Mouse (Mus musculus) neural tube, embryonic 15.5 days (tissue): Measurements from ENCODE around the gene Celsr1. TPM values are rescaled to one million over a fixed set of nuclear protein-coding genes. Genes with fewer than 3 reads are reported as not detected.

ENCODE experiments used
- ATAC-seq: fragments of 200-750 bp; cut with Nextera tagmentation; 2 replicates; pipeline ENCODE4 v1.8.0; 2017; ENCODE audit warnings: mild to moderate bottlenecking, moderate TSS enrichment, moderate library complexity; ENCODE audit not compliant: low FRiP score
- H3K27ac ChIP-seq: fragments of 300-500 bp; sonication (generic); replicated peaks from 2 replicates; pipeline ENCODE4 v1.5.1; 2015; ENCODE audit warnings: mild to moderate bottlenecking, inconsistent platforms
- H3K27me3 ChIP-seq: fragments of 300-500 bp; sonication (generic); replicated peaks from 2 replicates; pipeline ENCODE4 v1.6.1; 2015; ENCODE audit warnings: inconsistent platforms
- H3K36me3 ChIP-seq: fragments of 300-500 bp; sonication (generic); 2 replicates; pipeline ENCODE4 v1.6.1; 2015; ENCODE audit warnings: inconsistent platforms
- H3K4me1 ChIP-seq: fragments of 300-500 bp; sonication (generic); 2 replicates; pipeline ENCODE4 v1.6.1; 2015; ENCODE audit warnings: inconsistent platforms
- H3K4me2 ChIP-seq: fragments of 300-500 bp; sonication (generic); 2 replicates; pipeline ENCODE4 v1.6.1; 2015; ENCODE audit warnings: inconsistent platforms, mild to moderate bottlenecking, moderate library complexity
- H3K4me3 ChIP-seq: fragments of 300-500 bp; sonication (generic); replicated peaks from 2 replicates; pipeline ENCODE4 v1.5.1; 2015; ENCODE audit warnings: mild to moderate bottlenecking, inconsistent platforms
- H3K9ac ChIP-seq: fragments of 300-500 bp; sonication (generic); replicated peaks from 2 replicates; pipeline ENCODE4 v1.6.1; 2015; ENCODE audit warnings: mild to moderate bottlenecking, inconsistent platforms
- H3K9me3 ChIP-seq: fragments of 300-500 bp; sonication (generic); replicated peaks from 2 replicates; pipeline ENCODE4 v1.6.1; 2016; ENCODE audit warnings: inconsistent platforms
- WGBS: fragments of 180-500 bp; shearing (Covaris S2); methylation state at CpG from one replicate; pipeline ENCODE4 v1.1.7; 2015; ENCODE audit warnings: mixed read lengths; 5-methylcytosine and 5-hydroxymethylcytosine counted together
- polyA plus RNA-seq: library from polyadenylated mRNA; unstranded; fragments of >200 nt; fragmentation: Nextera tagmentation; extraction: Ambion mirVana; gene quantifications from 2 replicates; pipeline ENCODE4 v1.2.1, GENCODE M21; 2015

Gene Celsr1
- 0.88 and 1.4 TPM in 2 replicates for polyA plus RNA-seq

GRCm38 (mm10) chr15:86033191-86033841 is at the start of gene Celsr1:
Gene Celsr1 (minus strand): TSS chr15:86033777.
- Histone ChIP-seq H3K27me3 (peaks cover 38% of the 10 kb centered on the region), H3K4me2 (peak within 1 kb of the TSS; percentile 90), H3K27ac (peak within 1 kb of the TSS; percentile 54), H3K36me3 (no peaks in the 10 kb centered on the region), H3K4me1 (peaks cover 22% of the 10 kb centered on the region), H3K9ac (peak within 1 kb of the TSS; percentile 37), H3K9me3 (no peaks in the 10 kb centered on the region), H3K4me3 (peak within 1 kb of the TSS; percentile 49)
- under 1% methylated on average over 76 of the region's 80 CpGs for WGBS
- 0 out of 2 replicates have a peak, but pooled peaks have one; percentile 26 for ATAC-seq

- Histone ChIP-seq H3K4me3 (no peak overlapping the region), H3K9ac (no peak overlapping the region), H3K27ac (0 out of 2 replicates have a peak overlapping the region, but pooled peaks have one; percentile 9), H3K4me2 (no peak overlapping the region), H3K9me3 (no peaks in the 10 kb centered on the region), H3K4me1 (peaks cover 88% of the 10 kb centered on the region), H3K36me3 (no peaks in the 10 kb centered on the region), H3K27me3 (no peaks in the 10 kb centered on the region)
- ATAC-seq, result no peak
- WGBS, result 49% methylated on average over 6 of the region's 6 CpGs
Measured at GRCm38 (mm10) chr15:86083261-86083741, 49.7 kb upstream of the Celsr1 start.

- no peak overlapping the region for H3K27ac ChIP-seq
- H3K4me2 ChIP-seq, result no peak overlapping the region
- WGBS, result 76% methylated on average over 11 of the region's 11 CpGs
- ATAC-seq, result no peak
- no peaks in the 10 kb centered on the region for H3K27me3 ChIP-seq
- no peak overlapping the region for H3K9ac ChIP-seq
- peaks cover 82% of the 10 kb centered on the region for H3K4me1 ChIP-seq
- H3K4me3 ChIP-seq, result no peak overlapping the region
- H3K9me3 ChIP-seq, result no peaks in the 10 kb centered on the region
- no peaks in the 10 kb centered on the region for H3K36me3 ChIP-seq
Measured at GRCm38 (mm10) chr15:86082551-86082961, 49.0 kb upstream of the Celsr1 start.

- Histone ChIP-seq H3K27ac (no peak overlapping the region), H3K4me1 (peaks cover 76% of the 10 kb centered on the region), H3K4me3 (no peak overlapping the region), H3K9ac (no peak overlapping the region), H3K9me3 (no peaks in the 10 kb centered on the region), H3K27me3 (no peaks in the 10 kb centered on the region), H3K4me2 (no peak overlapping the region), H3K36me3 (no peaks in the 10 kb centered on the region)
- WGBS, result 55% methylated on average over 12 of the region's 12 CpGs
- no peak for ATAC-seq
Measured at GRCm38 (mm10) chr15:86081654-86082053, 48.1 kb upstream of the Celsr1 start.

- Histone ChIP-seq H3K27me3 (no peaks in the 10 kb centered on the region), H3K9me3 (no peaks in the 10 kb centered on the region), H3K4me3 (no peak overlapping the region), H3K4me2 (no peak overlapping the region), H3K9ac (no peak overlapping the region), H3K36me3 (no peaks in the 10 kb centered on the region), H3K4me1 (peaks cover 67% of the 10 kb centered on the region), H3K27ac (no peak overlapping the region)
- WGBS, result 89% methylated on average over 1 of the region's 1 CpGs
- ATAC-seq, result no peak
Measured at GRCm38 (mm10) chr15:86080408-86080807, 46.8 kb upstream of the Celsr1 start.

GRCm38 (mm10) chr15:86079876-86080275 is 46.3 kb upstream of the Celsr1 start:
- 80% methylated on average over 4 of the region's 4 CpGs for WGBS
- no peak overlapping the region for H3K27ac ChIP-seq
- no peaks in the 10 kb centered on the region for H3K36me3 ChIP-seq
- H3K9ac ChIP-seq, result no peak overlapping the region
- H3K4me2 ChIP-seq, result no peak overlapping the region
- H3K4me3 ChIP-seq, result no peak overlapping the region
- peaks cover 62% of the 10 kb centered on the region for H3K4me1 ChIP-seq
- H3K9me3 ChIP-seq, result no peaks in the 10 kb centered on the region
- no peak for ATAC-seq
- no peaks in the 10 kb centered on the region for H3K27me3 ChIP-seq

GRCm38 (mm10) chr15:86079467-86079866 is 45.9 kb upstream of the Celsr1 start:
- 85% methylated on average over 5 of the region's 5 CpGs for WGBS

GRCm38 (mm10) chr15:86078481-86079216 is 45.1 kb upstream of the Celsr1 start:
- no peak for ATAC-seq
- Histone ChIP-seq H3K9me3 (no peaks in the 10 kb centered on the region), H3K4me1 (peaks cover 49% of the 10 kb centered on the region), H3K36me3 (no peaks in the 10 kb centered on the region), H3K27ac (no peak overlapping the region), H3K4me2 (no peak overlapping the region), H3K9ac (no peak overlapping the region), H3K27me3 (no peaks in the 10 kb centered on the region), H3K4me3 (no peak overlapping the region)
- WGBS, result 76% methylated on average over 18 of the region's 18 CpGs

More at GRCm38 (mm10) chr15:86079467-86079866, 45.9 kb upstream of the Celsr1 start:
- Histone ChIP-seq H3K4me2 (no peak overlapping the region), H3K4me3 (no peak overlapping the region), H3K4me1 (peaks cover 57% of the 10 kb centered on the region), H3K27ac (no peak overlapping the region), H3K27me3 (no peaks in the 10 kb centered on the region), H3K9me3 (no peaks in the 10 kb centered on the region), H3K36me3 (no peaks in the 10 kb centered on the region), H3K9ac (no peak overlapping the region)
- no peak for ATAC-seq

GRCm38 (mm10) chr15:86077934-86078333 is 44.4 kb upstream of the Celsr1 start:
- Histone ChIP-seq H3K27ac (no peak overlapping the region), H3K4me3 (no peak overlapping the region), H3K4me2 (no peak overlapping the region), H3K27me3 (no peaks in the 10 kb centered on the region), H3K36me3 (no peaks in the 10 kb centered on the region), H3K4me1 (peaks cover 42% of the 10 kb centered on the region), H3K9me3 (no peaks in the 10 kb centered on the region), H3K9ac (no peak overlapping the region)
- no peak for ATAC-seq
- WGBS, result 86% methylated on average over 5 of the region's 5 CpGs

GRCm38 (mm10) chr15:86076378-86076777 is 42.8 kb upstream of the Celsr1 start:
- no peak overlapping the region for H3K9ac ChIP-seq
- H3K27me3 ChIP-seq, result no peaks in the 10 kb centered on the region
- no peaks in the 10 kb centered on the region for H3K36me3 ChIP-seq
- H3K4me1 ChIP-seq, result peaks cover 27% of the 10 kb centered on the region
- no peaks in the 10 kb centered on the region for H3K9me3 ChIP-seq
- no peak for ATAC-seq
- H3K27ac ChIP-seq, result no peak overlapping the region
- 88% methylated on average over 8 of the region's 8 CpGs for WGBS
- H3K4me2 ChIP-seq, result no peak overlapping the region
- no peak overlapping the region for H3K4me3 ChIP-seq

- H3K27me3 ChIP-seq, result no peaks in the 10 kb centered on the region
- H3K4me1 ChIP-seq, result peaks cover 27% of the 10 kb centered on the region
- H3K36me3 ChIP-seq, result no peaks in the 10 kb centered on the region
- H3K9me3 ChIP-seq, result no peaks in the 10 kb centered on the region
- 84% methylated on average over 2 of the region's 2 CpGs for WGBS
- no peak overlapping the region for H3K4me3 ChIP-seq
- no peak for ATAC-seq
- H3K9ac ChIP-seq, result no peak overlapping the region
- no peak overlapping the region for H3K27ac ChIP-seq
- no peak overlapping the region for H3K4me2 ChIP-seq
Measured at GRCm38 (mm10) chr15:86076048-86076315, 42.4 kb upstream of the Celsr1 start.
